Mouse (Mus musculus) CD4-positive, CD25-positive, alpha-beta regulatory T cell, adult 4 months (primary cell): ENCODE results near the gene Acoxl. TPM values are rescaled to one million over a fixed set of nuclear protein-coding genes. Genes with fewer than 3 reads are reported as not detected.
A peak's percentile ranks its signal among the peaks of the same experiment; 100 is the strongest.

Experiments
- ATAC-seq: one replicate; pipeline ENCODE4 v1.8.0; 2017
- polyA plus RNA-seq, 2 experiments: library from polyadenylated mRNA; unstranded; fragments of 100-300 nt; shearing (Covaris generic); gene quantifications; one replicate each; pipeline ENCODE4 v1.2.1; 2017

Acoxl gene
- polyA plus RNA-seq, 2 experiments from 2014 or later, result 0.19 to 0.79 TPM

- ATAC-seq, result no peak
Measured at GRCm38 (mm10) chr2:127897718-127898117, 59.0 kb downstream of the Acoxl start.

GRCm38 (mm10) chr2:127904918-127905317 lies 66.2 kb downstream of the Acoxl start:
- ATAC-seq, result no peak

GRCm38 (mm10) chr2:127906973-127907678 lies 68.5 kb downstream of the Acoxl start:
- ATAC-seq, result no peak

GRCm38 (mm10) chr2:127907679-127908042 lies 69.0 kb downstream of the Acoxl start:
- no peak for ATAC-seq

- ATAC-seq, result no peak
Measured at GRCm38 (mm10) chr2:127908881-127909280, 70.2 kb downstream of the Acoxl start.

- no peak for ATAC-seq
Measured at GRCm38 (mm10) chr2:127909790-127910189, 71.1 kb downstream of the Acoxl start.

- no peak for ATAC-seq
Measured at GRCm38 (mm10) chr2:127911579-127911978, 72.9 kb downstream of the Acoxl start.

- ATAC-seq, result no peak
Measured at GRCm38 (mm10) chr2:127914047-127914446, 75.4 kb downstream of the Acoxl start.

GRCm38 (mm10) chr2:127916804-127917410 lies 78.2 kb downstream of the Acoxl start:
- ATAC-seq, result peak; percentile 74

GRCm38 (mm10) chr2:127919740-127920139 lies 81.1 kb downstream of the Acoxl start:
- ATAC-seq, result no peak

- peak; percentile 67 for ATAC-seq
Measured at GRCm38 (mm10) chr2:127922036-127922901, 83.6 kb downstream of the Acoxl start.

GRCm38 (mm10) chr2:127923077-127923680 lies 84.5 kb downstream of the Acoxl start:
- ATAC-seq, result peak; percentile 48

- ATAC-seq, result no peak
Measured at GRCm38 (mm10) chr2:127926679-127927324, 88.1 kb downstream of the Acoxl start.

GRCm38 (mm10) chr2:127927452-127928273 lies 89.0 kb downstream of the Acoxl start:
- peak; percentile 66 for ATAC-seq

- no peak for ATAC-seq
Measured at GRCm38 (mm10) chr2:127928279-127928678, 89.6 kb downstream of the Acoxl start.

- no peak for ATAC-seq
Measured at GRCm38 (mm10) chr2:127928871-127929270, 90.2 kb downstream of the Acoxl start.

- ATAC-seq, result no peak
Measured at GRCm38 (mm10) chr2:127929939-127930715, 91.5 kb downstream of the Acoxl start.

GRCm38 (mm10) chr2:127931576-127931975 lies 92.9 kb downstream of the Acoxl start:
- ATAC-seq, result no peak

- ATAC-seq, result no peak
Measured at GRCm38 (mm10) chr2:127933531-127933931, 94.9 kb downstream of the Acoxl start.

- ATAC-seq, result no peak
Measured at GRCm38 (mm10) chr2:127937079-127937478, 98.4 kb downstream of the Acoxl start.

GRCm38 (mm10) chr2:127939206-127939605 lies 100.5 kb downstream of the Acoxl start:
- no peak for ATAC-seq
